14 mouse cellular contexts compared by ENCODE assay signal in genomic region chr4:154500695-154501094, GRCm38 (mm10).
DNase-seq lines count a peak whose midpoint lies in the region; ATAC-seq and TF ChIP-seq lines count a peak whose summit lies in the region.
"Had no signal": no experiment of that assay in that cellular context is flagged by ENCODE, and none has a peak within 500 bp of the region (broad histone marks: within the 10 kb centered on the region; RNA-seq: fewer than 3 reads in every experiment).

No protein-coding gene starts in this region.

- no peaks in the 10 kb centered on the region for H3K9me3 ChIP-seq in heart, embryonic 13.5 days
- no peaks in the 10 kb centered on the region for H3K9me3 ChIP-seq in heart, embryonic 11.5 days (replicated peaks; ENCODE audit: control insufficient read depth, low read length)
- no peaks in the 10 kb centered on the region for H3K9me3 ChIP-seq in lung, embryonic 16.5 days (ENCODE audit: control insufficient read depth, low read length)
- H3K9me3 ChIP-seq in forebrain, embryonic 14.5 days (replicated peaks; ENCODE audit: control insufficient read depth, low read length), result no peaks in the 10 kb centered on the region
- no peaks in the 10 kb centered on the region for H3K9me3 ChIP-seq in intestine, postnatal 0 days (ENCODE audit: control insufficient read depth)

- WGBS in heart, embryonic 13.5 days, result 77% methylated on average over 9 of the region's 9 CpGs
- 67% methylated on average over 9 of the region's 9 CpGs for WGBS in heart, embryonic 11.5 days (ENCODE audit: insufficient replicate concordance)
- WGBS in lung, embryonic 16.5 days, result 64% methylated on average over 9 of the region's 9 CpGs
- 37% methylated on average over 9 of the region's 9 CpGs for WGBS in forebrain, embryonic 14.5 days
- WGBS in intestine, postnatal 0 days, result 61% methylated on average over 9 of the region's 9 CpGs

- H3K4me1 ChIP-seq in heart, embryonic 13.5 days, result peaks cover 88% of the 10 kb centered on the region
- peaks cover 65% of the 10 kb centered on the region for H3K4me1 ChIP-seq in heart, embryonic 11.5 days (ENCODE audit: control insufficient read depth, insufficient read depth, low read length)
- peaks cover 52% of the 10 kb centered on the region for H3K4me1 ChIP-seq in lung, embryonic 16.5 days (replicated peaks; ENCODE audit: control insufficient read depth, insufficient read depth, low read length)
- peaks cover 84% of the 10 kb centered on the region for H3K4me1 ChIP-seq in forebrain, embryonic 14.5 days (ENCODE audit: control insufficient read depth, insufficient read depth, low read length)
- peaks cover 25% of the 10 kb centered on the region for H3K4me1 ChIP-seq in intestine, postnatal 0 days (replicated peaks; ENCODE audit: control insufficient read depth, insufficient read depth, low read length)

- no peak for TF ChIP-seq CTCF in intestine, postnatal 0 days (IDR thresholded peaks at IDR 0.05; ENCODE audit: low read depth)

- no peak overlapping the region for H3K4me3 ChIP-seq in heart, embryonic 13.5 days
- no peak overlapping the region for H3K4me3 ChIP-seq in heart, embryonic 11.5 days (ENCODE audit: low read depth, low read length)
- H3K4me3 ChIP-seq in lung, embryonic 16.5 days (ENCODE audit: low read length), result no peak overlapping the region
- H3K4me3 ChIP-seq in forebrain, embryonic 14.5 days (ENCODE audit: low read depth, low read length), result no peak overlapping the region
- H3K4me3 ChIP-seq in intestine, postnatal 0 days (ENCODE audit: low read depth, low read length), result no peak overlapping the region
- H3K4me3 ChIP-seq: myocyte had no signal

- H3K27me3 ChIP-seq in heart, embryonic 13.5 days (replicated peaks), result peaks cover 46% of the 10 kb centered on the region
- peaks cover 9% of the 10 kb centered on the region; the same call in 1 of the 2 replicates for H3K27me3 ChIP-seq in heart, embryonic 11.5 days (ENCODE audit: control insufficient read depth, insufficient read depth, low read length)
- peaks cover 3% of the 10 kb centered on the region; the same call in 1 of the 2 replicates for H3K27me3 ChIP-seq in lung, embryonic 16.5 days (ENCODE audit: control insufficient read depth, insufficient read depth, low read depth, low read length)
- no peaks in the 10 kb centered on the region; the same call in 1 of the 2 replicates for H3K27me3 ChIP-seq in forebrain, embryonic 14.5 days (replicated peaks; ENCODE audit: control insufficient read depth, insufficient read depth, low read length)
- no peaks in the 10 kb centered on the region for H3K27me3 ChIP-seq in intestine, postnatal 0 days (replicated peaks; ENCODE audit: control insufficient read depth, insufficient read depth, low read length)
- H3K27me3 ChIP-seq: CH12.LX had no signal

- peak overlapping the region; percentile 77; the same call in 1 of the 2 replicates for H3K27ac ChIP-seq in heart, embryonic 13.5 days (replicated peaks)
- H3K27ac ChIP-seq in heart, embryonic 11.5 days (ENCODE audit: low read depth, low read length), result no peak overlapping the region
- peak overlapping the region; percentile 83 for H3K27ac ChIP-seq in lung, embryonic 16.5 days (ENCODE audit: low read length)
- H3K27ac ChIP-seq in forebrain, embryonic 14.5 days (ENCODE audit: low read depth, low read length), result peak overlapping the region; percentile 92
- H3K27ac ChIP-seq in intestine, postnatal 0 days (ENCODE audit: low read depth, low read length), result no peak overlapping the region
- H3K27ac ChIP-seq: liver, embryonic 14.5 days had no signal

- no peak overlapping the region for H3K4me2 ChIP-seq in heart, embryonic 13.5 days
- H3K4me2 ChIP-seq in heart, embryonic 11.5 days, result no peak overlapping the region
- H3K4me2 ChIP-seq in lung, embryonic 16.5 days (ENCODE audit: low read depth, low read length), result no peak overlapping the region; the same call in 1 of the 2 replicates
- peak overlapping the region; percentile 43 for H3K4me2 ChIP-seq in forebrain, embryonic 14.5 days (ENCODE audit: low read length)
- peak overlapping the region; percentile 64; the same call in 1 of the 2 replicates for H3K4me2 ChIP-seq in intestine, postnatal 0 days (replicated peaks; ENCODE audit: low read depth)

- ATAC-seq in heart, embryonic 13.5 days (ENCODE audit: extremely low read depth, insufficient number of reproducible peaks, low FRiP score, low TSS enrichment), result no peak
- ATAC-seq in heart, embryonic 11.5 days (replicated peaks; ENCODE audit: insufficient number of reproducible peaks, low FRiP score, low TSS enrichment), result no peak
- no peak for ATAC-seq in lung, embryonic 16.5 days (ENCODE audit: low read depth)
- no peak for ATAC-seq in forebrain, embryonic 14.5 days
- no peak for ATAC-seq in intestine, postnatal 0 days
- ATAC-seq: activated CD4-positive, CD25-positive, alpha-beta regulatory T cell, adult 4 months had no signal

- H3K9ac ChIP-seq in heart, embryonic 13.5 days, result no peak overlapping the region
- no peak overlapping the region for H3K9ac ChIP-seq in heart, embryonic 11.5 days (ENCODE audit: low read depth, low read length)
- no peak overlapping the region for H3K9ac ChIP-seq in lung, embryonic 16.5 days (ENCODE audit: low read length)
- H3K9ac ChIP-seq in forebrain, embryonic 14.5 days (ENCODE audit: low read length), result peak overlapping the region; percentile 45; the same call in 1 of the 2 replicates
- H3K9ac ChIP-seq in intestine, postnatal 0 days (ENCODE audit: low read depth, low read length), result no peak overlapping the region
- H3K9ac ChIP-seq: liver, embryonic 14.5 days had no signal

- H3K36me3 ChIP-seq in heart, embryonic 13.5 days, result no peaks in the 10 kb centered on the region
- no peaks in the 10 kb centered on the region for H3K36me3 ChIP-seq in heart, embryonic 11.5 days (ENCODE audit: control insufficient read depth, insufficient read depth, low read length)
- no peaks in the 10 kb centered on the region for H3K36me3 ChIP-seq in lung, embryonic 16.5 days (ENCODE audit: control insufficient read depth, insufficient read depth, low read length)
- H3K36me3 ChIP-seq in forebrain, embryonic 14.5 days (ENCODE audit: control insufficient read depth, insufficient read depth, low read length), result no peaks in the 10 kb centered on the region
- no peaks in the 10 kb centered on the region for H3K36me3 ChIP-seq in intestine, postnatal 0 days (ENCODE audit: control insufficient read depth, insufficient read depth)

- DNase-seq in lung, postnatal 25 days (ENCODE audit: low spot score), result no peak
- DNase-seq in forebrain, embryonic 14.5 days (ENCODE audit: low spot score), result no peak
- DNase-seq in frontal cortex, postnatal 14 days (ENCODE audit: low spot score in 2 of 2), result no peak
- DNase-seq in spleen, adult 18-20 months, result no peak
- DNase-seq: cerebellum, postnatal 36 days; kidney, postnatal 10 days had no signal

Comparison
In these comparisons a context has a peak if more than half of its experiments do, and no peak if none do; other contexts are left out.
1. H3K27ac ChIP-seq: peak in heart, embryonic 13.5 days (single experiment), lung, embryonic 16.5 days (single experiment) and forebrain, embryonic 14.5 days (single experiment); none in heart, embryonic 11.5 days (single experiment) and intestine, postnatal 0 days (single experiment).
2. H3K4me2 ChIP-seq: peak in forebrain, embryonic 14.5 days (single experiment) and intestine, postnatal 0 days (single experiment); none in heart, embryonic 13.5 days (single experiment), heart, embryonic 11.5 days (single experiment) and lung, embryonic 16.5 days (single experiment).